Mouse (Mus musculus) olfactory bulb, adult 2 months (tissue): ENCODE measurements around the gene Tmem160. TPM values are rescaled to one million over a fixed set of nuclear protein-coding genes. Genes with fewer than 3 reads are reported as not detected.
A peak's percentile ranks its signal among the peaks of the same experiment; 100 is the strongest.

Experiments
- H3K27ac ChIP-seq: fragments of 200-500 bp; 2 replicates; pipeline ENCODE4 v1.5.1; 2012; ENCODE audit warnings: low read depth, low read length; ENCODE audit not compliant: insufficient read depth
- H3K4me1 ChIP-seq: fragments of 200-500 bp; 2 replicates; pipeline ENCODE4 v1.6.1; 2012; ENCODE audit warnings: low read length; ENCODE audit not compliant: control insufficient read depth, insufficient read depth
- H3K4me3 ChIP-seq: fragments of 200-500 bp; 2 replicates; pipeline ENCODE4 v1.5.1; 2012; ENCODE audit warnings: mild to moderate bottlenecking, low read depth, low read length, moderate library complexity; ENCODE audit not compliant: insufficient read depth
- CTCF ChIP-seq: fragments of 200-500 bp; IDR thresholded peaks from 2 replicates; pipeline ENCODE4 v1.5.1; 2012; ENCODE audit warnings: low read depth, mild to moderate bottlenecking, low read length, moderate library complexity; ENCODE audit not compliant: insufficient read depth
- POLR2A ChIP-seq: fragments of 200-500 bp; IDR thresholded peaks from 2 replicates; pipeline ENCODE4 v1.6.1; 2012; ENCODE audit warnings: mild to moderate bottlenecking, low read depth, low read length, moderate library complexity; ENCODE audit not compliant: insufficient read depth
- WGBS: fragments of 180-500 bp; shearing (Covaris S2); methylation state at CpG from one replicate; pipeline ENCODE4 v1.1.7; 2018; 5-methylcytosine and 5-hydroxymethylcytosine counted together
- polyA plus RNA-seq: library from polyadenylated mRNA; stranded (reverse); fragments of >200 nt; gene quantifications from 2 replicates; pipeline ENCODE4 v1.2.4, GENCODE M21; 2012; ENCODE audit warnings: low replicate concordance; ENCODE audit not compliant: missing spikeins, insufficient read depth, insufficient read length

Tmem160 gene
- polyA plus RNA-seq, 1 experiment, result not detected

GRCm38 (mm10) chr7:16473847-16474246, 21.3 kb downstream of the Tmem160 start:
- no peak overlapping the region for H3K4me3 ChIP-seq
- peaks cover 21% of the 10 kb centered on the region for H3K4me1 ChIP-seq
- TF ChIP-seq POLR2A (no peak), CTCF (no peak)
- no peak overlapping the region for H3K27ac ChIP-seq
- WGBS, result 77% methylated on average over 8 of the region's 8 CpGs

- no peak overlapping the region for H3K27ac ChIP-seq
- H3K4me3 ChIP-seq, result no peak overlapping the region
- 13% methylated on average over 33 of the region's 33 CpGs for WGBS
- peaks cover 21% of the 10 kb centered on the region for H3K4me1 ChIP-seq
- TF ChIP-seq CTCF (no peak), POLR2A (no peak)
These were observed 21.9 kb downstream of the Tmem160 start for GRCm38 (mm10) chr7:16474445-16474844.

GRCm38 (mm10) chr7:16475321-16475720, 22.7 kb downstream of the Tmem160 start:
- H3K4me3 ChIP-seq, result peak overlapping the region; percentile 14; the same call in 1 of the 2 replicates
- peaks cover 21% of the 10 kb centered on the region for H3K4me1 ChIP-seq
- WGBS, result 4% methylated on average over 23 of the region's 23 CpGs
- H3K27ac ChIP-seq, result no peak overlapping the region
- 0 out of 2 replicates have a peak, but pooled peaks have one; percentile 14 for TF ChIP-seq POLR2A
- no peak for TF ChIP-seq CTCF

GRCm38 (mm10) chr7:16475764-16476599, 23.4 kb downstream of the Tmem160 start:
- TF ChIP-seq POLR2A (no peak), CTCF (no peak)
- Histone ChIP-seq H3K4me1 (peaks cover 21% of the 10 kb centered on the region), H3K4me3 (peak overlapping the region; percentile 14; the same call in 1 of the 2 replicates), H3K27ac (no peak overlapping the region)
- WGBS, result under 1% methylated on average over 49 of the region's 59 CpGs

DNA sequence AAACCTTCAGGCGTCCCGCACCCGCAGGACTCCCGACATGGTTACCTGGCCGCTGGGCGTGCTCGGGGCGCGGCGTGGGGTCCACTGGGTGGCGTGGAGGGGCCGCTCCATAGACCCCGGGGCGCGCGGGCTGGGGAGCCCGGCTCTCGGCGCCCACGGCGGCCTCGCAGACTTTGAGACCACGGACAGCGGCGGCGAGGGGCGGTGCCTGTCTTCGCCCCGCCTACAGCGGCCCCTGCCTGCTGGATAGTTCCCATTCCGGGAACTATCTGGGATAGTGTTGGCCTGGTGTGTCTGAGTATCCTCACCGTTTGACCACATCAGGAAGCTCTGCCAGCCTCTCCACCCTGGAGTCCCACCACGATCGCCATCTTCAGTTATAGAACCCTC, 24.0 kb downstream of the Tmem160 start:
- H3K27ac ChIP-seq, result no peak overlapping the region
- 4% methylated on average over 34 of the region's 34 CpGs for WGBS
- peaks cover 21% of the 10 kb centered on the region for H3K4me1 ChIP-seq
- no peak overlapping the region for H3K4me3 ChIP-seq
- TF ChIP-seq CTCF, result no peak
- no peak for TF ChIP-seq POLR2A

GRCm38 (mm10) chr7:16477628-16478027, 25.0 kb downstream of the Tmem160 start, which contains the start of gene Npas1:
Gene Npas1 (minus strand): TSS chr7:16477728.
- Histone ChIP-seq H3K4me1 (peaks cover 17% of the 10 kb centered on the region), H3K4me3 (no peak within 1 kb of the TSS), H3K27ac (no peak within 1 kb of the TSS)
- 96% methylated on average over 8 of the region's 8 CpGs for WGBS
- TF ChIP-seq CTCF (no peak), POLR2A (no peak)

DNA sequence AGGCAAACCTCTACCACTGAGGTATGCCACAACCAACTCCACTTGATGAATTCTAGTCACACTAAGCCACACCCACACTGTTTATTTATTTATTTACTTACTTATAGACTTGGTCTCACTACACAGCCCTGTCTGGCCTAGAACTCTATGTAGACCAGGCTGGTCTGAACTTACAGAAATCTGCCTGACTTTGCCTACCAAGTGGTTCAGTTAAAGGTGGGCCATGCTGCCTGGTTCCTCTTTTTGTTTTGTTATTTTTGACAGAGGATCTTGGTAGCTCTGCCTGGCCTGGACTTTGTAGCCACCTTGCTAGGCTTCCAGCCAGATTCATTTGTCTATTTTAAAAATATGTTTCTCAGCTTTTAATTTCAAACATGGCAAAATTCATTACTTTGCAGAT, 36.2 kb downstream of the Tmem160 start:
- Histone ChIP-seq H3K27ac (no peak overlapping the region), H3K4me1 (no peaks in the 10 kb centered on the region), H3K4me3 (no peak overlapping the region)
- TF ChIP-seq POLR2A, result no peak
- no peak for TF ChIP-seq CTCF

GRCm38 (mm10) chr7:16489948-16490347, 37.4 kb downstream of the Tmem160 start:
- Histone ChIP-seq H3K4me1 (no peaks in the 10 kb centered on the region), H3K27ac (no peak overlapping the region), H3K4me3 (no peak overlapping the region)
- WGBS, result 89% methylated on average over 9 of the region's 9 CpGs
- TF ChIP-seq CTCF, result no peak

DNA sequence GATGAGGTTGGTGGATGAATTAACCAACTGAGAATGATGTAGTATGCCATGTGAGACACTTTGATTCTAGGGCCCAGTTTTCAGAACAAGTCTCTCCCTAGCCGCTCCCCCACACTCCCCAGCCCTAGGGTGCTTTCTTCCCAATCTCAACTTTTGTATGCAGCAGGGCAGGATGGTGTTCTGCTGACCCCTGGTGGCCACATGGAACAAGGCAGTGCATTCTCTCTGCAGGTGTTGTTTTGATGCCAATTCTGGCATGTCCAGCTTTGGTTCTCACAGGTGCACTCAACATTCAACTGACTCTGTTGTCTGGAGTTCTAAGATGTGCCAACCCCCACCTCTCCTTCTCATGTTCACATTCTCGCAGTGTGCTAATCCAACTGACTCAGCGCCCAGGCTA, 39.2 kb downstream of the Tmem160 start:
- no peak overlapping the region for H3K27ac ChIP-seq
- no peak overlapping the region for H3K4me3 ChIP-seq
- no peaks in the 10 kb centered on the region for H3K4me1 ChIP-seq
- TF ChIP-seq CTCF (peak; percentile 85), POLR2A (no peak)
- 39% methylated on average over 3 of the region's 3 CpGs for WGBS

- Histone ChIP-seq H3K4me1 (no peaks in the 10 kb centered on the region), H3K4me3 (no peak overlapping the region), H3K27ac (no peak overlapping the region)
- 57% methylated on average over 3 of the region's 3 CpGs for WGBS
- TF ChIP-seq POLR2A, result no peak
These were observed 39.6 kb downstream of the Tmem160 start for GRCm38 (mm10) chr7:16492211-16492610.
